Mouse (Mus musculus): ENCODE results near the gene Apba3. TPM values are rescaled to one million over a fixed set of nuclear protein-coding genes. Genes with fewer than 3 reads are reported as not detected.

The Apba3 gene
- total RNA-seq, 2 experiments from 2014 or later, result 49.0 to 53.0 TPM

GRCm38 (mm10) chr10:81252424-81253419 is 14.0 kb upstream of the Apba3 start, which contains the start of gene Matk:
Gene Matk (plus strand): TSS chr10:81252935.
- peak; percentile 62 for DNase-seq

DNA sequence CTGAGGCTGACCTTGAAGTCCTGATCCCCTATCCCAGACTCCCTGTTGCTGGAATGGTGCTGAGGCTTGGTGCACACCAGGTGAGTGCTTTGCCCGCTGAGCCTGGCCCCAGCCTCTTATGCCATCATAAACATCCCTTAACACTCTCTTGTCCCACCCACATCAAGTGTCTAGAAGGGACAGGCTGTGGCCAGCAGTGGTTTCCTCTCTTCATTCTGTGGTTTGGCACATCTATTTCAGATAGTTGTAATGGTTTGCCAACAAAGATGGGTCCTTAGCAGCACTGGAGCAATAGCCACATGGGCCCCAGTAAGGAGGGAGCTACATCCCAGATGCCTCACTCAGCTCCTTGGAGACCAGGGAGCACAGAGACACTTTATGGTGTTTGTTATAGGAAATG is 11.9 kb upstream of the Apba3 start:
- DNase-seq, result no peak

- DNase-seq, result no peak
Measured at GRCm38 (mm10) chr10:81257158-81258039, 9.4 kb upstream of the Apba3 start.

GRCm38 (mm10) chr10:81259225-81259884 is 7.4 kb upstream of the Apba3 start:
- DNase-seq, result no peak

DNA sequence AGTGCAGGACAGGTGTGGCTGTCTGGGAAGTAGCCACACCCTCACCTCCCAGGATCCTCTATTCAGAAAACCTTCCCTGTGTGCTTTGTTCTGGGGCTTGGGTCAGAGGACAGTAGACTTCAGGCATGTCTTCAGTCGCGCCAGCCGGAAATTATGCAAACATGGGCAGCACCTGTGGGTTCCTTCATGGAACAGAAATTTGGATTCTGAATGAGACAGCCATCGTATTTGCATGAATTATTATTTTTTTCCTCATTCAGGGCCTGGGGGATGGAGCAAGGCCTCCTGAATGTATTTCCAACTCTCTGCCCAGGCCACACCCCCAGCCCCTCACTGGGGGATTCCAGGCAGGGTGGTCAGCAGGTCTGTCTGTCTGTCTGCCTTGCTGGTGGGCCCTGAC is 5.7 kb upstream of the Apba3 start:
- no peak for DNase-seq

DNA sequence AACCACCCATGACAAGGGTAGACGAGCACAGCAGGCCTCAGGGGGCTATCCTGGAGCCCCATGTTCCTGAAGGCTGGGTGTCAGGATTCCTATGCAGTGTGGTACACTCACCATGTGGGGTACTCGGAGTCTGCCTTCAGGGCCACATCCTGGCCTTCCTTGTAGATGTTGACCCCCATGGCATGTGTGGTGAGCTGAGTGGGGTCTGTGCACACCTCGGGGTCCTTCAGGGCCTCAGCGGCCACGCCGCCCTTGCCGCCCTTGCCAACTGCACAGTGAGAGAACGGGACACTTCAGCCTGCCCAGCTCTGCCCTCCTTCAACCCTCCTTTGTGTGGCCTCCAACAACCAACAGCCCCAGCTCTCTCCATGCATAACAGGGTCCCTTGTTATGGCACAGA is 1.2 kb upstream of the Apba3 start:
- no peak for DNase-seq

- peak; percentile 84 for DNase-seq
Measured at GRCm38 (mm10) chr10:81268056-81268455, 1.3 kb downstream of the Apba3 start.

- DNase-seq, result no peak
Measured at GRCm38 (mm10) chr10:81268643-81269412, 2.1 kb downstream of the Apba3 start.

- no peak for DNase-seq
Measured at GRCm38 (mm10) chr10:81272356-81272755, 5.6 kb downstream of the Apba3 start.

DNA sequence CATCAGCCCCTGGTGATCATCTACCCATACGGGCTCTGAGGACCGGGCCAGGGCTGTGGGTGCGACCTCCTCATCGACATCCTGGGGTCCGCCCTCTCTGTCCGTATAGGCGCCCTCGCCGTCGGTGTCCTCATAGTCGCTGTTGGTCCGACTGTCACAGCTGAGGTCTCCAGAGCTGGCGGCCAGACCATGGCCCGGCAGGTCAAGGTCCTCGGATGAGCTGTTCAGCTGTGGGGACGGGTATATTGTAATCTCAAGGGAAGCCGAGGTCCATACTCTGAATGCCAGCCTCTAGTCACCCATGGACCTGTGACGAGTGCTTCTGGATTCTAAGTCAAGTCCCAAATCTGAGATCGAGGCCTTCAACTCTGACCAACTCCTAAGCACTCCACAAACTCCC is 7.1 kb downstream of the Apba3 start:
- DNase-seq, result no peak

GRCm38 (mm10) chr10:81277676-81278075 is 10.9 kb downstream of the Apba3 start:
- peak; percentile 34 for DNase-seq

GRCm38 (mm10) chr10:81279496-81279895 is 12.7 kb downstream of the Apba3 start:
- DNase-seq, result no peak

DNA sequence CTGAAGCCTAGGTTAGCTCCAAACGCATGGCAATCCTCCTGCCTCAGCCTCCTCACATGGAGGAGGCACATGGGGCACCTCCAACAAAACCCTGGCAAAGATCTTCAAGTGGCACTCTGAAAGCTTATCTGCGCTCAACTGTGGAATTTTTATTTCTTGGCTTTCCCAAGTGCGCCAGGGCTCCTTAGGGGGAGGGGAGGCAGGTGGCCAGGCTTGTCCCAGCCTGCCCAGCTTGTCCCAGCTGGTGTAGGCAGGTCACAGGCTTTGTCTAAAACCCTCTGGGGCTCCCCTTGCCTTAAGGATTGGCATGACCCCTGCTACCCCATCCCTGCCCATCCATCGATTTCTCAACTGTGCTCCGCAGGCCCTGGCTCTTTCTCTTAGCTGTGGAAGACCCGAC is 17.4 kb downstream of the Apba3 start:
- no peak for DNase-seq

GRCm38 (mm10) chr10:81284719-81285118 is 18.0 kb downstream of the Apba3 start:
- DNase-seq, result no peak

DNA sequence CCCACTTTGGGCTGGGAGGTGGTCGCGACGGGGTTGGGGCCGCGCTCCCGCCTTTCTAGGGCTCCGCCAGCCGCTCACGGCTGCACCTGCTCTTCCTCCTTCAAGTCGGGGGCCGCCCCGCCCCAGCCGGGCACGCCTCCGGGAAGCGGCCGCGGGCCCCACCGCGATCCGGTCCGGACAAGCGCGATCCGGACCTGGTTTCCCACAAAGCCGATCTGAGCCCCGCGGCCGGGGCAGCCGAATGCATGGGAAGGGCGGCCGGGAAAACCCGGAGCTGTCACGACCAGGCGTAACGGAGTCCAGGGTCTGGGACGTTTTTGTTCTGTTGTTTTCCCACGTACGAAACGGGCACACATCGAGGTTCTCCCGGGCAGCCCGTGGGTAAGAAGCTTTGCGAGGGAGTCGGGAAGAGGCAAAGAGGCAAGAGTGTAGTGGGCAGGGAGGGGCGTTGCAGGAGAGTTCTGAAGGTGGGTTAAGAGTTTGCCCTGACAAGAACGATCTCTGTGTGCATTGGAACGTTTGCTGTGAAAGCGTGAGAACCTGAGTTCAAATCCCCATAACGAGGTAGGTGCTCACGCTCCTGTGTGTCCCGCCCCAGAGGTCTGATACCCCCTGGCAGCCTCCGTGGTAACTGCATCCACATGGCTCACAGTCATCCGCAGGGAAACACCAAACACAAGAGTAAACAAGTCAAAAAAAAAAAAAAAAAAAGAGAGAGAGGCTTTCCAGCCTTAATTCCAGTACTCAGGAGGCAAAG is 19.1 kb downstream of the Apba3 start:
- DNase-seq, result peak; percentile 95

- DNase-seq, result no peak
Measured at GRCm38 (mm10) chr10:81286586-81286985, 19.8 kb downstream of the Apba3 start.

- peak; percentile 82 for DNase-seq
Measured at GRCm38 (mm10) chr10:81287513-81288157, 20.9 kb downstream of the Apba3 start.

- peak; percentile 68 for DNase-seq
Measured at GRCm38 (mm10) chr10:81288601-81289000, 21.8 kb downstream of the Apba3 start.

DNA sequence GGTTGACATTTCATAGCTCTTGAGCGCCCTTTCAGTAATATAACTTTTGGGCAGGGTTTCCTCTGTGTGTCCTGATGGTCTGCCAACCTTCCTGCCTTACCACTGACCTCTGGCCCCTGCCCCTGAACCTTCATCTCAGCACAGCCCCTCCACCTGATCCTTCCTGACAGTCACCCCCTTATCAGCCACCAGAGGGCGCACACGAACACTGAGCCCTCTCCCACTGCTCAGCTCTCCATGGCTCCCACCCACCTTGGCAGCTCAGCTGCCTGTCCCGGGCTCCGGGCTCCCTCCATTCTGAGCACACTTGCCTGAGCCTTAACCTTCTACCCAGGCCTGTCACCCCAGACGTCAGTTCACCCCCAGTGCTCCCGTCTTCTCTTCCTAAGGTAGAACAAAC is 22.5 kb downstream of the Apba3 start:
- DNase-seq, result peak; percentile 80

GRCm38 (mm10) chr10:81289811-81290210 is 23.1 kb downstream of the Apba3 start:
- no peak for DNase-seq

Data from heart, postnatal 4 days (tissue).